Mouse (Mus musculus): ENCODE measurements around the gene Zfp61. TPM values are rescaled to one million over a fixed set of nuclear protein-coding genes. Genes with fewer than 3 reads are reported as not detected.

Zfp61 gene
- polyA plus RNA-seq, 1 experiment from 2014 or later = 7.1 TPM

Small RNA genes within 50 kb of the gene (microRNA-seq; reads per million reads assigned to microRNA genes)
- not detected for gene Gm27592

Other genes starting within 250 kb of the Zfp61 start
- gene Vmn1r183, start 248.0 kb downstream of the Zfp61 start, polyA plus RNA-seq (2016; fragmentation: Nextera tagmentation; extraction: Ambion mirVana) = not detected in 2 replicates
- 13.3 and 14.8 TPM in 2 replicates for gene Zfp180, start 219.3 kb downstream of the Zfp61 start, polyA plus RNA-seq (2016; fragmentation: Nextera tagmentation; extraction: Ambion mirVana)
- 1.4 and 1.5 TPM in 2 replicates for gene Zfp112, start 188.9 kb downstream of the Zfp61 start, polyA plus RNA-seq (2016; fragmentation: Nextera tagmentation; extraction: Ambion mirVana)
- 5.5 and 7.1 TPM in 2 replicates for gene Zfp235, start 167.1 kb downstream of the Zfp61 start, polyA plus RNA-seq (2016; fragmentation: Nextera tagmentation; extraction: Ambion mirVana)
- 1.4 and 1.5 TPM in 2 replicates for gene Zfp114, start 126.2 kb downstream of the Zfp61 start, polyA plus RNA-seq (2016; fragmentation: Nextera tagmentation; extraction: Ambion mirVana)
- gene Zfp111, start 89.8 kb downstream of the Zfp61 start, polyA plus RNA-seq (2016; fragmentation: Nextera tagmentation; extraction: Ambion mirVana) = 2.1 and 4.2 TPM in 2 replicates
- gene Zfp109, start 63.7 kb downstream of the Zfp61 start, polyA plus RNA-seq (2016; fragmentation: Nextera tagmentation; extraction: Ambion mirVana) = 2.0 and 2.7 TPM in 2 replicates
- gene Zfp108, start 46.4 kb downstream of the Zfp61 start, polyA plus RNA-seq (2016; fragmentation: Nextera tagmentation; extraction: Ambion mirVana) = 0.48 and 0.56 TPM in 2 replicates
- gene Zfp93, start 30.8 kb downstream of the Zfp61 start, polyA plus RNA-seq (2016; fragmentation: Nextera tagmentation; extraction: Ambion mirVana) = 1.9 and 2.2 TPM in 2 replicates
- 3.0 and 3.6 TPM in 2 replicates for gene Zfp94, start 15.4 kb upstream of the Zfp61 start, polyA plus RNA-seq (2016; fragmentation: Nextera tagmentation; extraction: Ambion mirVana)
- not detected in 2 replicates for gene Tescl, start 32.7 kb upstream of the Zfp61 start, polyA plus RNA-seq (2016; fragmentation: Nextera tagmentation; extraction: Ambion mirVana)
- not detected in 2 replicates for gene Lypd5, start 48.0 kb upstream of the Zfp61 start, polyA plus RNA-seq (2016; fragmentation: Nextera tagmentation; extraction: Ambion mirVana)
- gene Kcnn4, start 69.0 kb upstream of the Zfp61 start, polyA plus RNA-seq (2016; fragmentation: Nextera tagmentation; extraction: Ambion mirVana) = 159 and 161 TPM in 2 replicates
- 22.9 and 23.5 TPM in 2 replicates for gene Smg9, start 98.4 kb upstream of the Zfp61 start, polyA plus RNA-seq (2016; fragmentation: Nextera tagmentation; extraction: Ambion mirVana)
- gene Irgc1, start 151.1 kb upstream of the Zfp61 start, polyA plus RNA-seq (2016; fragmentation: Nextera tagmentation; extraction: Ambion mirVana) = not detected in 2 replicates
- gene Plaur, start 161.3 kb upstream of the Zfp61 start, polyA plus RNA-seq (2016; fragmentation: Nextera tagmentation; extraction: Ambion mirVana) = 2.6 and 2.8 TPM in 2 replicates
- 0.28 and 0.35 TPM in 2 replicates for gene Cadm4, start 180.8 kb upstream of the Zfp61 start, polyA plus RNA-seq (2016; fragmentation: Nextera tagmentation; extraction: Ambion mirVana)
- gene Zfp428, start 205.8 kb upstream of the Zfp61 start, polyA plus RNA-seq (2016; fragmentation: Nextera tagmentation; extraction: Ambion mirVana) = 12.4 and 14.2 TPM in 2 replicates
- gene AC161166.1, start 211.2 kb upstream of the Zfp61 start, polyA plus RNA-seq (2016; fragmentation: Nextera tagmentation; extraction: Ambion mirVana) = 0.20 and 0.24 TPM in 2 replicates
- 2.8 and 3.1 TPM in 2 replicates for gene Irgq, start 229.5 kb upstream of the Zfp61 start, polyA plus RNA-seq (2016; fragmentation: Nextera tagmentation; extraction: Ambion mirVana)
- not detected in 2 replicates for gene Pinlyp, start 244.9 kb upstream of the Zfp61 start, polyA plus RNA-seq (2016; fragmentation: Nextera tagmentation; extraction: Ambion mirVana)
- gene Xrcc1, start 245.1 kb upstream of the Zfp61 start, polyA plus RNA-seq (2016; fragmentation: Nextera tagmentation; extraction: Ambion mirVana) = 61.5 and 63.0 TPM in 2 replicates